Mouse (Mus musculus): ENCODE data around the gene Dusp1.

DNA sequence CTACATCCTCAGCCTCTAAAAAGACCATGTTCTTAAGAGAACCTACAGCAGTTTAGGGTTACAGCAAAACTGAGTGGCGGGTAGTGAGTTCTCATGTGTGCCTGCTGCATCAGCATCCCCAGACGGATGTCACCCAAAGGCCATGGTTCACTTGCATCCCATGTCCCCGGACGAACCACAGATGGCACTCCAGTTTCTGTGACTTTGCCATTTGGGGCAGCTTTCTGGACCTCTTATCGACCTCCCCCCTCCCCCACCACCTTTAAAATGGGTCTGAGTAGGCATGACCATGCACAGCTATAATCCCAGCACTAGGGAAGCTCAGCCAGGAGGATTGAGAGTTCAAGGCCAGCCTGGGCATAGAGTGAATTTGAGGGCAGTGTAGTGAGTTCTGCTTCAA is 31.3 kb upstream of the Dusp1 start:
- TF ChIP-seq CTCF (IDR thresholded peaks at IDR 0.05) (no peak), EP300 (IDR thresholded peaks at IDR 0.05; ENCODE audit: insufficient read depth, low read depth, low read length) (no peak), POLR2A (IDR thresholded peaks at IDR 0.05; ENCODE audit: insufficient read depth, low read depth, low read length) (no peak)

Data from heart, adult 2 months (tissue).